Mouse (Mus musculus): ENCODE results near the gene Naalad2. TPM values are rescaled to one million over a fixed set of nuclear protein-coding genes. Genes with fewer than 3 reads are reported as not detected.
"Not testable (repeated sequence)": the region's sequence is repeated elsewhere in the genome, so short reads cannot be mapped to it uniquely, and the experiment has no call there.

The Naalad2 gene
- polyA plus RNA-seq (2012; rRNA removed), result 2.6 and 3.2 TPM in 2 replicates

DNA sequence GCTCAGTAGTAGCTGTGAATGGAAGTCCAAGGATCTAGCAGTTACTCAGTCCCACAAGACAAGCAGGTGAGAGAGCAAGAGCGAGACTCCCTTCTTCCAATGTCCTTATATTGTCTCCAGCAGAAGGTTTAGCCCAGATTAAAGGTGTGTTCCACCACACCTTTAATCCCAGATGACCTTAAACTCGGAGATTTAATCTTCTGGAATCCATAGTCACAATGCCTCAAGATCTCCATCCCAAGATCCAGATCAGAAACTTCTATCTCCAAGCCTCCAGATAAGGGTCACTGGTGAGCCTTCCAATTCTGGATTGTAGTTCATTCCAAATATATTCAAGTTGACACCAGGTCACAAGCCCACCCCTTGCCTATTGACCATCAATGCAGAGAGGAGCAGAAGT is at the start of gene Naalad2:
Gene Naalad2 (minus strand): TSS at position 101 of the 400 bp plus-strand sequence.
- not testable (repeated sequence) for DNase-seq (ENCODE audit: low read depth)

DNA sequence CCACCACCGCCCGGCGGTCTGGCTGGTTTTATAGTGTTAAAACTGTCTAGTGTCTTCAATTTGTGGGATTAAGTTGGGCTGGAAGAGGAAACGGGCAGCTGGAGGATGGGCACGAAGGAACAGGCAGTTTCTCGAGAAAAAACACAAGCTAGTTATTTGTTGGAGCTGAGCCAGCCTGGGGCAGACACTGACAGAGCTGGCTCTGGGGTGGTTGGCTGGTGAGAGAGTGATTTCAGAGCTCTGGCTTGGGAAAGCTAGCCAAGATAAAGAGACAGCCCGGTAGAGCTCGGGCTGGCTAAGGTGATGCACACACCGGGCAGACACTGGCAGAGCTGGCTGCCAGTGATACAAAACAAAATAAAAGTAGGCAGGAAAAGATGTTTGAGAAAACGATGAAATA is 28.9 kb upstream of the Naalad2 start:
- peak; percentile 46 for DNase-seq (ENCODE audit: low read depth)

DNA sequence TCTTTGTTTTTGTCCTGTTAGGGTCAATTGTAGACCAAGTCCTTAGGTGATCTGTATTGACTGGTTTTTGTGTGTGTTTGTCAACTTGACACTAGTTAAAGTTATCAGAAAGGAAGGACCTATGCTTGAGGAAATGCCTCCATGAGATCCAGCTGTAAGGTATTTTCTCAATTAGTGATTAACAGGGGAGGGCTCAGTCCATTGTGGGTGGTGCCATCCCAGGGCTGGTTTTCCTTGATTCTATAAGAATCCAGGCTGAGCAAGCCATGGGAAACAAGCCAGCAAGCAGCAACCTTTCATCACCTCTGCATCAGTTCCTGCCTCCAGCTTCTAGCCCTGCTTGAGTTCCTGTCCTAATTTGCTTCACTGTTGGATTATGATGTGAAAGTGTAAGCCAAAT is 27.6 kb upstream of the Naalad2 start, which contains the start of gene Mbd3l2:
Gene Mbd3l2 (plus strand): TSS at position 301 of the 400 bp plus-strand sequence.
- no peak for DNase-seq (ENCODE audit: low read depth)

DNA sequence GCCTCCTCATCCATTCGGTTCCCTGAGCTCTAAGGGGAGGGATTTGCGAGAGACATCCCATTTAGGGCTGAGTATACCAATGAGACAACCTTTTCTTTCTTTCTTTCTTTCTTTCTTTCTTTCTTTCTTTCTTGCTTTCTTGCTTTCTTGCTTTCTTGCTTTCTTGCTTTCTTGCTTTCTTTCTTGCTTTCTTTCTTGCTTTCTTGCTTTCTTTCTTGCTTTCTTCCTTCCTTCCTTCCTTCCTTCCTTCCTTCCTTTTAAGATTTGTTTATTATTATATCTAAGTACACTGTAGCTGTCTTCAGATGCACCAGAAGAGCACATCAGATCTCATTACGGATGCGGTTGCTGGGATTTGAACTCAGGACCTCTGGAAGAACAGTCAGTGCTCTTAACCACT is 9.6 kb upstream of the Naalad2 start:
- not testable (repeated sequence) for DNase-seq (ENCODE audit: low read depth)

DNA sequence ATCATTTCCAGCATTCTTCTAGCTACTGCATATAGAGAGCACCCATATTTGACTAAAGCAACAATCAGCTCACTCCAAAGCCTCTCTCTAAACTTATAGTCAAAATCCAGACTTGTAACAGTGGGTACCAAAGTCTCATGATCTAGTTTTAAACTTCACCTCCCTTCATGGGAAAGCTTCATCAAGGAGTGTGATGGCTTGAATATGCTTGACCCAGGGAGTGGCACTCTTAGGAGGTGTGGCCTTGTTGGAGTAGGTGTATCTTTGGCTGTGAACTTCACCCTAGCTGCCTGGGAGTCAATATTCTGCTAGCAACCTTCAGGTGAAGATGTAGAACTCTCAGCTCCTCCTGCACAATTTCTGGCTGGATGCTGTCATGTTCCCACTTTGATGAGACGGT is 1.3 kb upstream of the Naalad2 start, which contains the start of gene Ubtfl1:
Gene Ubtfl1 (plus strand): TSS at position 301 of the 400 bp plus-strand sequence.
- DNase-seq (ENCODE audit: low read depth), result no peak

DNA sequence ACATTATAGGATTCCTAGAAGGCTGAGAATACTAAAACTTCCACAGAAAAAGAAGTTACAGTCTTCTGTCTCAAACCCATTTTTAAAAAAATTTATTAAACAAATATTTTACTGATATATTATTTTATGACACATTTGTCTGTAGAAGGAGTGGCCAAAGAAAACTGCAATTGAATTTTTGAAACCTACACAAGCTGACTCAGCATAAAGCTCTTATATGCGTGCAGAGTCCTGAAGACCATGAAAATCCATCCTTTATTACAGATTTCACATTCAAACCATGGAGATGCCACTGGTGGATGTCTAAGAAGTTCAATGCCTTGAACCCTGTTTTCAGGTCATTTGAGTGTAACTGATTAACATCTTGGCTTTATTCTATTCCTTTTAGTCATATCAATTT is 3.2 kb downstream of the Naalad2 start:
- no peak for DNase-seq (ENCODE audit: low read depth)

DNA sequence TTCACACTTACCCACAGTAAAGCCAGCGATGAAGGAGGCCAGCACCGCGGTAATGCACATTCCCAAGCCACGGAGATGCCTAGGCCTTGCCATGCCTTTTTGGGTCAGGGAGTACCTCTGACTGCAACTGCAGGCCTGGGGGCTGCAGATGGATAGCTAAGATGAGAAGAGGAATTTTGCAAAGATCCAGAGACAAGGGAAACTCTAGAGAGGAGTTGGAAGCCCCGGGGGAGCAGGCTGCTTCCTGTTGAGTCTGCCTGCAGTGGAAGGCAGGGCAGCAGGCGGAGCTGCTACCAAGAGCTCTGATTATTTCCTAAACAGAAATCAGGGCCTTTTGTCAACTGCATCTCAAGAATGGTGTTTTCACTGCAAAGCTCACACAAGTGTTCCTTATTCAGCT is 17.0 kb downstream of the Naalad2 start:
- no peak for DNase-seq (ENCODE audit: low read depth)

DNA sequence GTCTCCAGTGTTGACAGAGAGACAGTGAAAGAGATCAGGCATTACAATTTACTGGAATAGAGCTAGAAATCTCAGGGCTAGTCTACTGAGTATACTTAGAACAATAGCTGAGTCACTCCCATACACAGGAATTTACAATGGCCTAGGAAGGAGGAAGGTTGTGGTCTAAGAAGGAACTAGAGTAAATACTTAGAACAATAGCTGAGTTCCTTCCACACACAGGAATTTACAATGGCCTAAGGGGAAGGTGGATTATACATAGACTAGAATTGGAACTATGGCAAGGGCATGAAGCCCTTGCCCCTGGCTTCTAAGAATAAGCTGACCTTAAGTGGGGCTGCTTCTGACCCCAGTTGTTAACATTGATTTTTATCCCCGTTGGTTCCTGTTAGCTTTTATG is 29.8 kb downstream of the Naalad2 start:
- DNase-seq (ENCODE audit: low read depth), result not testable (repeated sequence)

DNA sequence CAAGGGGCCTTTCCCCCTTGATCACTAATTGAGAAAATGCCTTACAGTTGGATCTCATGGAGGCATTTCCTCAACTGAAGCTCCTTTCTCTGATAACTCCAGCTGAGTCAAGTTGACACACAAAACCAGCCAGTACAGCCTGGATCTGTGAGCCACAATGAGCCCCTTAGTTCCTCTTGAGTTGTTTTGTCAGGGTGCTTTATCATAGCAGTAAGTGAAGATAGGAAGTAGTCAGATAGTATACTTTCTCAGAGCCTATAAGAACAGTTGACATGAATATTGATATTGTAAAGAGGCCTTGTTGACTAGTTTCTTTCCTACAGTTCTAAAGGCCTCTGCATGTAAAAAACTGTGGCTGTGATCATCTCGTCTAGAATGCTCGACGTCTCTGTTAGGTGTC is 82.8 kb downstream of the Naalad2 start:
- DNase-seq (ENCODE audit: low read depth), result no peak

DNA sequence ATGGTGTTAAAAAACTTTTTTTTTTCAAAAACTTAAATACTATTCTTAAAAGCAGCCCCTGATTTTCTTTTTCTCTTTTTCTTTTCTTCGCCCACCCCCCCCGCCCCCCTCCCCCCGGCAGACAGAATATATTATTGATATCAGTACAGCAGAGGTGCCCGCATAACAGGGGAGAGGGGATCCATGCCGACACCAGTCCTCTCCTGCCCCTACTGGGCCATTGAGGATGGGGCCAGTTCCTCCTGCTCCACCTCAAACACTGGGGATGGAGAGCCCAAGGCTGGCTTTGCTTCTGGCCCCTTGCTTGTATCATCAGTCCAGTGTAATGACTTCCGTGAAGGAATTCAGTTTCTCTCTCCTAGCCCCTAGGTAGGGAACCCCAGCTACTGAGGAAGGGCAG is 104.5 kb downstream of the Naalad2 start:
- no peak for DNase-seq (ENCODE audit: low read depth)

DNA sequence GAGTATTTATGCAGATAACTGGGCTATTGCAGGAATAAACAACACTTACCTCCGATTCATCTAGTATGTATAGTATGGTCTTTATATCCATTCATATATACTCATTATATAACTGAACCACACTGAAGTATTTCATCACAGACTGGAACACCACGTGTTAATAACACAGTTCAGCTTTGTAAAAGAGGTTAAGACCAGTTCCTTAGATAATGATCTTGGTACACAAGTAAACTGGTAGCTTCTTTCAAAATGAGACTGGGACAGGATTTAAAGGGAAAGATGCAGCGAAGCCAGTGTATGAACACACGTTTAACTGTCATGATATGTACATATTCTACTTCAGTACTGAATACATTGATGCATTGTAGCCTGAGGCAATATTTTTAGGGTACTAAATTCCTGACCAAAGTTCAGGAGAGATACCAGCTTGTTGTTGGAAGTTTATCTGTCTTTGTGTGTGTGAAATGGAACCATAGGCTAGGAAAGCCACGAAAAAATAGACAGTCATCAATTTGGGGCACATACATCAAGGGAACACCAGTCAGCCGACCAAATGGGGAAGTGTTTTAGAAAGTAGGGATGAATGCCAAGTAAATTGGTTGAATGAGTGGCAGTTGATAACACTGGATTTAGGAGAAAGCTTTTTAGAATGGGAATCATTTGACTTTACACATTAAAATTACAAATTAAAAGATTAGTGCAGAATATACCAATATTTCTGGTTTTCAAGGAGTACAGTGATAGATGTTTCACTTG is 109.6 kb downstream of the Naalad2 start:
- peak; percentile 28 for DNase-seq (ENCODE audit: low read depth)

DNA sequence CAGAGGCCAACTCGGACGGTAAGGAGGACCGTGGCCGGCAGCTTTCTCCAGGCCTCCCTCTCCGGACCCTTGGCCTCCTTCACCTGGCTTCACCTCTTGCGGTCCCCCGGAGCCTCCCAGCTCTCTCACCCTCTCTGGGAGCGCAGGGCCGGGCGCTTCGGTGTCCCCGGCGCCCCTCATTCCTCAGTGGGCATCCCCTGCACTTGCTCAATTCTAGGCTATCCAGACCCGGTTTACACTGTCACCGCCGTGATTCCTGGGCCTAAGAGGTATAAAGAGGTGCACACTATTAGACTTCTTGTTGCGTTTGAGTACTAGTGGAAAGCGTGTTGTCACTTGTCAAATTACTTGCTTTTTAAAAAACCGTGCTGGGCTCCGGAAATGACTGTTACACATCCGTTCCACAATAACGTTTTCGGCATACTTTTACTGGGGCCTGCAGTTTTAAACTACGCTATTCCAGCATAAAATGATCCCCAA is 110.3 kb downstream of the Naalad2 start:
- peak; percentile 8 for DNase-seq (ENCODE audit: low read depth)

DNA sequence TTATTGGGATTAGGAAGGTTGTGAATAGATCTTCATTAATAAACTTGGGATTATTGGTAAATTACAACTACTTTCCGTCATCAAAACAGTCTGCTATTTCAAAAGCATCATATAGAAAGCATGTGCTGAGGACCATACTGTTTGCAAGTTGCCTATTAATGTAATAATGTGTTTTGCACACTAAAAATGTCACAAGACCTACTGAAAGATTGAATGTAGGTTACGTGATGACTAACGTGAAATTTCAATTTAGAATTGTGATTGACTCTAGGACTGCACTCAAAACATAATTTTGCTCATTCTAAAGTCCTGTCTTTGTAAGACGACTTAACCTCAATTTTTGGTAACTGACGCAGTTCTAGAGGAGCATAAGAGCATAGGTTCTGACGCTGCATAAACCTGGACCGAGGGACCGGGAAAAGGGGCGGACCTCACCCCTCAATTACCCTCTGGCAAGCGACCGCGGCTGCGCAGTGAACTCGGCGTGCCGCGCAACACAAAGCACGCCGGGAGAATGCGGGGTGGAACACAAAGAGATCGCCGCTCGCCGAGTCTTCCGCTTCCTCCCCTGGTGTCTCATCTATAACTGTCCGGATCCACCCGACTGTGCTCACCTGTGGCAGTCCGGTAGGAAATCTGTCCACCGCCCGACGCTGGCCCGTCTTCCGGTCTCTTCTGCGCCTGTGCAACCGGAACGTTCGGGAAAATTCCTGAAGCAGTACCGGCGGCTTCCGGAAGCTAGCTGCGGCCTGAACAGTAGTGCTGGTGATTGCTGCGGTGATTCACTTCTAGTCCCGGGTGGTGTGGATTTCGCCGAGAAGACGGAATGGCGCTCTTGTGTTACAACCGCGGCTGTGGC is 111.0 kb downstream of the Naalad2 start, which contains the start of gene Chordc1:
Gene Chordc1 (plus strand): TSS at position 555 of the 859 bp plus-strand sequence.
- DNase-seq (ENCODE audit: low read depth), result peak; percentile 61

DNA sequence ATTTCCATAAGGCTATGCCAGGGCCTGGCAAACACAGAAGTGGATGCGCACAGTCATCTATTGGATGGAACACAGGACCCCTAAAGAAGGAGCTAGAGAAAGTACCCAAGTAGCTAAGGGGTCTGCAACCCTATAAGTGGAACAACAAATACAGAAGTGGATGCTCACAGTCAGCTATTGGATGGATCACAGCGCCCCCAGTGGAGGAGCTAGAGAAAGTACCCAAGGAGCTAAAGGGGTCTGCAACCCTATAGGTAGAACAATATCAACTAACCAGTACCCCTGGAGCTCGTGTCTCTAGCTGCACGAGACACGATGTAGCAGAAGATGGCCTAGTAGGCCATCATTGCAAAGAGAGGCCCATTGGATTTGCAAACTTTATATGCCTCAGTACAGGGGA is 124.1 kb downstream of the Naalad2 start:
- not testable (repeated sequence) for DNase-seq (ENCODE audit: low read depth)

DNA sequence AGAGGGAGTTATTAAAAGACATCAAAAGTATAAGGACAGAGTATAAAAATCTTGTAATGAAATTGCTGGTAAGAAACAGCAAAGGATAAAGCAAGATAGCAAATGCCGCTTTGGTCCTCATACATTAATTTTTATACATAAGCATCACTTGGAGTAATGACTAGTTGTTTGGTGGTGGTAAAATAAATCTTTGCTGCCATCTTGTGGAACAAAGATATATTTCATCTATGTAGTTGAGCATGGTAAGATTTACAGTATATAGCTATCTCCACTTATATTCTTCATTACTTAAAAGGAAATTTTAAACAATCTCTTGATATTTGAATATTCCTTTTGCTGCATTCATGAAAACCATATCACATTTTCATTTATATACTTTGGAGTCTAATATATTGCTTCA is 125.3 kb downstream of the Naalad2 start:
- DNase-seq (ENCODE audit: low read depth), result no peak

DNA sequence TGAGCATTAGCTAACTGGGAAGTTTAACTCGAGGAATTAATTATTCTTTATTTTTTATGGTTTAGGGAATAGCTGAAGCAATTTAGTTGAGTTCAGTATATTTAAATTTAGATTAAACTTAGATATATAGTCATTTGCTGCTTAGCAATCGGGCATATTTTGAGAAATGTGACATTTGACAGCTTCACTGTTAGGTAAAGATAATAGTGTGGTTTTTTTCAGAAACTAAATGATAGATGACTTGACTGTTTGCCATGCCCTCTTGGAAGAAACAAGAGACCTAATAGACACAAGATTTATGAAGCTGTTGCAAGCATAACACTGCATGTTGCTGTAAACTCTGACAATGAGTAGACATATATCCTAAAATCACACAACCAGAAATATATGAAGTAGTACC is 126.0 kb downstream of the Naalad2 start:
- no peak for DNase-seq (ENCODE audit: low read depth)

DNA sequence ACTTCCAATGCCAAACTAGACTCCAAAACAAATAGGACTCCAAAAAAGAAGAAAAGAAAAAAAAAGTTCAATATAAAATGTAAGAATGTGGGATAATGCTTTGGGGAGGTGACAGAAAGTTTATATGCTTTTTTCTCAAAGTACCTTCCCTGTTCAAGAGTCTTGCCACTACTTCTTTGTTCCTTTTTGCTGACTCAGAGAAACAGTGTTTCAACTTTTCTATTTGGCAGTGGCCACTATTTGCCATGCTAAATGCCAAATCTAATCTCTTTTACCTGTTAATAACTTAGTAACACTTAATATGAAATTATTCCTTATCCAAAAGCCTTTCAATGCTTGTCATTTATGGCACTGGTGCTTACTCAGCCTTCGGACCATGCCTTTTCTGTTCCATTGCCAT is 126.9 kb downstream of the Naalad2 start:
- no peak for DNase-seq (ENCODE audit: low read depth)

Other genes starting within 250 kb of the Naalad2 start
- gene Chordc1, start 110.9 kb downstream of the Naalad2 start, polyA plus RNA-seq (2012; rRNA removed), result 14.4 and 29.5 TPM in 2 replicates
- gene Ubtfl1, start 1.4 kb upstream of the Naalad2 start, polyA plus RNA-seq (2012; rRNA removed), result not detected in 2 replicates
- gene Mbd3l2, start 27.7 kb upstream of the Naalad2 start, polyA plus RNA-seq (2012; rRNA removed), result not detected in 2 replicates
- gene Zfp558, start 75.3 kb upstream of the Naalad2 start, polyA plus RNA-seq (2012; rRNA removed), result 0.37 and 0.81 TPM in 2 replicates
- gene Mbd3l1, start 75.4 kb upstream of the Naalad2 start, polyA plus RNA-seq (2012; rRNA removed), result 0.18 TPM in 1 of 2 replicates, not detected in the other

All from gonadal fat pad, adult 2 months (tissue).